Mouse (Mus musculus) adrenal gland, postnatal 14 days (tissue): ENCODE results near the gene Fermt2. TPM values are rescaled to one million over a fixed set of nuclear protein-coding genes. Genes with fewer than 3 reads are reported as not detected.

Source experiments
- DNase-seq: peaks from one replicate; pipeline ENCODE4 v3.0.0; 2021; ENCODE audit warnings: mixed read lengths
- total RNA-seq: library from RNA; stranded (reverse); gene quantifications from 2 replicates; pipeline ENCODE4 v1.2.3, GENCODE M21; 2021

Gene Fermt2
- total RNA-seq, 1 experiment from 2014 or later: 140 TPM

DNA sequence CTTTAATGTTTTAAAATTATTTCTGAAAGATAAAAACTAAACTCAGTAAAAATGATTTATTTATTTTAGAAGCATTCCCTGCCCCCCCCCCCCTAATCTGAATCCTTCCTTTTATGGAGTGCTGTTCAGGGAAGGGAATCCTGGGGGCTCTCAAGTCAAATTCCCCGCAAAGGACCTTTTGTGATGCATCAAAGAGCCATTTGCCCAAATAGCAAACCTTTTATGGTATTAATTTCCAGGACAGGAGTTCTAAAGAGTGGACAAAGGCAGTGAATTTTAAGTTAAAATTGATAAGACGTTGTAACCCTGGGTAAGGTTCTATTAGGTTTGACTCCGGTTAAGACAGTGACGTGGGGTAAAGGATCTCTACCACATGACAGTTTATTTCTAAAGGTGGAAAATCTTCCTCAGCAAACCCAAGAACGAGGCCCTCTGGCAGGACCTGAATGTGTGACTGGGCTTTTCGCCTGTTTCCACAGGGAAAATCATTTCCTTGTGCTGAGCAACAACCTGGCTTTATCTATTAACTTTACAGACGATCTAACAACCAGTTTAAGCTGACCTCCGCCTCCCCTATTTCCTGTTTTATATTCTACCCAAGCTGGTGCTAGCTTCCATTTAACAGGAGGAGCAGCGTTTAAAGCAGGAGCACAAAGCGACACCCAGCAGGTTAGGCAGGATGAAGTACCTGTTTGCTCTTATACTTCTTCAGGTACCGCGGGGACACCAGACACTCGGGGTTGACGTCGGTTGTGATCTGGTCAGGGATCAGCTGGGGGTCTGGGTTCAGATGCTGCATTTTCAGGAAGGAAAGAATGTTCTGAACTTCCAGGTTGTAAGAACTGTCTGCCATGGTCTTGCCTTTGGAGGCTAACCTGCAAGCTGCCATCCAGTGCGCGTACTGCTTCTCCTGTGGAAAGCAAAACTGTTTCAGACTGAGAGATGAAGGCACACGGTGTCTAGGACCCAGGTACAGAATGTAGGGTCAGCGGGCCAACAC, 65.6 kb downstream of the Fermt2 start:
- no peak for DNase-seq

DNA sequence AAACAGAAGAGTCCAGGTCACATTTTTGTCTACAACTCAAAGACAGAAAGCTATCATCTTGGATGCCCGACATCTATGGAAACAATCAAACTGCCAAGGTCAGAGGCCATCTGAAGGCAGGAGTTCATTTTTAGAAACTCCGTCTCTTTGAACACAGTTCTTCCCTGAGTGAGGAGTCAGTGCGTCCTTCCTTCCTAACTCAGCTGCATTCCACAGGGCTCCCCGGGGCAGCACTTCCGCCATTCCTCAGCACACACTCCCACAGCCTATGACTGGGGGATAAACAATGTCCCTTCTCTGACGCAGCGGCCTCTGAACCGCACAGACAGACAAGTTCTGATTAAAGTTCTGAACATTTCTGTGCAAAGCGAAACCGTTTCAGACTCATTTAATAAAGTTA, 66.3 kb downstream of the Fermt2 start:
- DNase-seq: peak; percentile 75

DNA sequence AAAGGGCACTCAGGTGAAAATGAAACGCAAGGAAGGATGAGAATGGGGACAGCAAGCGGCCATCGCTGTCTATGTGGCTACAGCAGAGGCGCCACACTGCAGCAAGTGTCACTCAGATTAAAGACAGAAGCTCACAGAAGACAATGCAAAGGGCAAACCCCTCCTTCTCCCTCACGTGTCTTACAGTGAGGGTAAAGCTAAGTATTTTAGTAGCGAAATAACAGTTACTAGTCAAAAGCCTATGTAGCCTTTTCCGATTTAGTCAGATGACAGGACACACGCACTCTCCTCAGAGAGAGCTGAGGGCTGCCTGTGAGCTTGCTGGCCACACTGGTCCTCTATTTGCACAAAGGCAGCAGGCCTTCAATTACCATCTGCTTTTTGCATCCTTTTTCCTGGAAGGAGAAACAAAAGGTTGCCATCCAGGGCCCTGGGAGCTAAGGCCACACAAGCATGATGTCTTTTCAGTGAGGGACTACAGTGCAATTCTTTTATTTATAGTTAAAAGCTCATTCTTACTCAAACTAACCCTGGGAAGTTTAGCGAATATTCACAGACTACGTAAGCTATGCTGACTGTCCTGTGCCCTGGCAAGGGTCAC, 66.9 kb downstream of the Fermt2 start:
- no peak for DNase-seq

DNA sequence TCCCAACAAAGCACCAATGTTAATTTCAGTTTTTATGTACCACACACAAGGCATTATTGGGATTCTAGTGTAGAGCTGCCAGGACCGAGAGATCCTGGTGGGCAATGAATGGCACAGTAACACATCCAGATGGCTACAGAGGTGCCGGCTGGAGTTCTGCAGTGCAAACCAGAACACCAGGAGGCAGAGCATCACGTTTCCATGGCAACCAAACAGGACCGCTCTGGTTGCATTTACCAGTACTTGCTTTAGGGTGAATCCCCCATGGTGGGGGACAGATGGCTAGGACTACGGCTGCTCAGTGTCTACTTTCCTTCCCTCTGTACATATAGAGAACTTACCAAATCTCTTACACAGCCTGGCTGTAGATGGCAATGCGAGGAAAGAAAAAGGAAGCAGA, 67.5 kb downstream of the Fermt2 start:
- DNase-seq: no peak

DNA sequence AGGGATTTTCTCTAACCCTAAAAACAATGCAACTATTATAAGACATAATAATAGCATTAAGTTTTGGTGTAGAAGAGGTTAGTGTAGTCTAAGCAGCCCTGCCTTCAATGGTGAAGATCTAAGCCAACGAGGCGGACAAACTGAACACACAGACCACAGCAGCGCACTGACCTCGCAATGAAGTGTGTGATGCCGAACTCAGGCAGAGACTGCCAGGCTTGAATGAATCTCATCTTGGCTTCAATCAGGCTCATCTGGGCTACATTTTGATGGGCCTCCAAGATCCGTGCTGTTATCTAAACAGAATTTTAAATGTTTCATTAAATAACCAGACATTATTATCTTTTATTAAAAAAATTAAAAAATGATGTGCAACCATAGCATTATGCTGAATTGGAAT, 68.0 kb downstream of the Fermt2 start:
- no peak for DNase-seq

DNA sequence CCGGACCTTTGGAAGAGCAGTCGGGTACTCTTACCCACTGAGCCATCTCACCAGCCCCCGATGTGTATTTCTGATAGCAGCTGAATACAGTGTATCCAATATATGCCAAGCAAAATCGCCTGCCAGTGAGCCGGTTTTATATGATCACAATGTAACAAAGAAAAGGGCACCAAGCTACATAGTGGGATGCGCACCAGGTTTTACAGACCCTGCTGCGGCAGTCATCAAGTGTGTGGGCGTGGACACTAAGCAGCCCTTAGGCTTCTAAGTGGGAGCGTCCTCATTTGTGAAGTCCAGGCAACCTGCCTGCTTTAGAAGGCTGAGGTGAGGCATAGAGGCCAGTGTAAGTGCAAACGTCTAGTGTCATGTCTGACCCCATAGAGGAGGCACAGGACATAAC, 69.4 kb downstream of the Fermt2 start:
- DNase-seq: no peak

DNA sequence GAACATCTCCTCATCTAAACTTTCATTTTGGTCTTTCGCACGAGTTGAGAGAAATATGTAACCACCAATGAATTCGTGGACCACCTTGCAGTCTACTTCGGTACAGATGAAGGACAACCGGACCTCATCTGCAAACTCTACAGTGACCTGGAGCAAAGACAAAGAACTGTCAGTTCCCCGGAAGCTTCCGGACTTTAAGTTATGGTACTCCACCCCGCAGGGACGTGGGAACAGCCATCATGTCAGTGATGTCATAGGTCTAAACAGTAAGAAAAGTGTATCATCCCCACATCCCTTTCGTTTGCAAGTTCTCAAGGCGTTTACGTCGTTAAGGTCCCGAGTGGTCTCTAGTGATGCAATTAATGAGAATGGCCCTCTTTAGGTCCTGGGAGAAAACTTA, 70.0 kb downstream of the Fermt2 start:
- no peak for DNase-seq

DNA sequence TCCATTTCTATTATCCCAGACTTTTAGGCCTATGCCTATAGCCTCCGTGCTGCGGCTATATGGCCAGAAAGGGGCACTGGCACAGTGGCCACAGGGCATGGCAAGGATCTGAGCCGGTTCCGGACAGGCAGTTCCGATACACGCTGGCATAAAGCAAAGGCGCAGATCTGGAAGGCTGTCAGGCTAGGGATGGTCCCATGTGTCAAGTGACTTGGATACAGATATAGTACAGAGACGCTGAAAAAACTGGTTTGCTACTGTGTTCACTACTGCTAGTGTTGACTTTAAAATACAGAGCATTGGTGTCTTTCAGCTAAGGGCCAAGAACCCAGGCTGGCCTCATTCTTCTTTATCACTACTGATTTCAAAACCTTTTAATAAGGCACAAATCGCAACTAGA, 72.9 kb downstream of the Fermt2 start:
- no peak for DNase-seq

DNA sequence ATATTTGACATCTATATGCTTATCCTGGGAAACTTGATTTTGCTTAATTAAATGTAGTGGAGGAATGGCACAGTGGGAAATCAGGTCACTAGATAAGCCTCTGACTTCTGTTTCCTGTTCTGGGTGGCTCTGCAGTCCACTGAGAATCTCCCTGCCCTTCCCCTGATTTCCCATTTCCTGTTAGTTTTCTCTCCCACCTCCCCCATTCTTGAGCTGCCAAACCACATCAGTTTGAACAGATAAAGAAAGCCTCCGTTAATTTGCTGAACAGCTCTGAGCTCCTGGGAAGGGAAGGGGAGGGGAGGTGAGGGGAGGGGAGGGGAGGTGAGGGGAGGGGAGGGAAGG, 73.4 kb downstream of the Fermt2 start:
- DNase-seq: no peak

DNA sequence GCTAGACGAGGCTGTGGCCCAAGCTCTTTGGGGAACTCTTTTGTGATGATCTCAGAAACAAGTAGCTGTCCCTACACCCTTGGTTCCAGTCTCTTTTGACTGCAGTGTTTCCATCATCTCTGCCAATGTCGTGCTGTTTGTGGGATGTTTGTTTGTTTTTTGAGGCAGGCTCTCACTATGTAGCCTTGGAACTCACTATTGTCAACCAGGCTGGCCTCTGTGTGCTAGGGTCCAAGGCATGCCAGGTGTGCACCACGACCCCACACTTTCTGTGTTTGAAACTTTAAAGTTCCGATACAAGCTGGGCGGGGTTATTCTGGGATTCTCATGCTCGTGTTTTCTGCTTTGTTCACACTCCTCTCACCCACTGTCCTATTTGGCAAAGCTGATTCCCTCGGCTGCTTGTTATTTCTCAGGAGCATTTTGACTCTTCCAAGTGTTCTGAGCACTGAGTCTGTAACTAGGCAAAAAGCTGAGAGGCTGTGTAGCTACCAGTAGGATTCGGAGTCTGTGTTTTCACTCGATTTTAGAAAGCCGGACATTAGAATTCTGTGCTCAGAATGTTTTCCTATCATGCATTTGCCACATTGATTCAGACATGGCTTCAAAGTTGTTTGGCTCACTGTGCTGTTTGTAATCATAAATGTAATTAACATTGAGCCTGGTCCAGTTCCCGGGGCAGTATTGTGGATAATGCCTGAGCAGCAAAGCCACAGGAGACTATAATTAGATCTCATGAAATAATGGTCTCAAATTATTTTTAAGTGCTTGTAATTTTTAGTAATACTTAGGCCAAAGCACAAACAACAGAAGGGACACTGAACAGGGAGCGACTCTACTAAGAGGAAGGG, 74.0 kb downstream of the Fermt2 start:
- DNase-seq: no peak

DNA sequence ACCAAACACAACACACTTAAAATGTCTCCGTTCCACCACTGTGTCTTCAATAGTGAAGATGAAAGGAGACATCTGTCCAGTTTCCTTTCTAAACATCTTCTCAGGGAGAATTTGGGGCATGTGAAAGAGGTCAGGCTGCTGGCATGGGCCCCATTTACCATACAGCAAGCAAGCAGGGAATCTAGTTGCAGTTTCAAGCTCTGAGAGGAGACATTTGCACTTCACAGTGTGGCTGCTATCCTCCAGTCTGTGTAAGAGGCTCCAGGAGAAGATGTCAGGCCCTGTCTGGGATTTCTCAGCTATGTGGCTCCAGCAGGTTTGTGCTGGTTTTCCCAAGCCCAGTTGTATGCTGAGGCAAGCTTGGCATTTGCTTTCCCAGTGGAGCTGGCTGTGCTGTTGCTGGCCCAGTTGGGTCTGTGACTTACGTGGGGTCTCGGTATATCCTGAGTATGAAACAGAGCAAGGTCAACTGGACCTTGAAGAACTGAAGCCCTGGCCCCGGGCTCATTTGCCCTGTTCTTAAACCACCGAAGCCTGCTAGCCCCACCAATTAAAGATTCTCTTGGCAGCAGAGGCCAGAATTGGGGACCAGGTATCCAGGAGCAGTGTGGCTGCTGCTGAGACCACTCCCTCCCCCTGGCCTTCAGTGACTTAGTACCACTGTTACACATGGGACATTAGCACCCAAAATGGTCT, 76.2 kb downstream of the Fermt2 start:
- no peak for DNase-seq

DNA sequence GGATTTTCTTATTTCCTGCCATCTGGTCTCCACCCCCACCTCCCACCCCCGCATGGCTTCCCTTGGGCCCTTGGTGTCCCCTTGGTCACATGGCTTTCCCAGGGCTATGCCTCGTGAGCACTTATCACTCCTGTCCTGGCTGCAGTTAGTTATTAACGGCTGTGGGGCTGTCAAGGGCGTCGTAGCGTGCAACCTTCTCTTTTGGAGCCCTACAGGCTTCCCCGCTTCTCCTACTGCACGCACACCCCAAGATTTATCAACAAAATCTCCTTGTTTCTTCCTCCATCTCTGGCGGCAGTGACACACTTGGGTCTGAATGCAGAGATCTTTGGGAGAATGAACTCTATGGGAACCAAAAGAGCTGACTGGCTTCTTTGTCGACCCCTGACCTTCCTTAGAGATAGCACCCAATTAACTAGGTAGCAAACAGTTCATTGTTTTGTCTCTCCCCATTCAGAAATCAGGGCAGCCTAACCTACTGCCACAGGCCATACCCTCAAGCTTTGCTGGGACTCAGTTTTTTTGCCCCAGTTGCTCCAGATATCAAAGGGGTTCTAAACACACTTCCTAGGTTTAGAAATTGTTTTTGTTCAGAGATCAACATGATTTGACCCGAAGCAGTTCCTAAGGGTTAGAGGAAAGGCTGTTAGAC, 76.9 kb downstream of the Fermt2 start:
- DNase-seq: no peak

DNA sequence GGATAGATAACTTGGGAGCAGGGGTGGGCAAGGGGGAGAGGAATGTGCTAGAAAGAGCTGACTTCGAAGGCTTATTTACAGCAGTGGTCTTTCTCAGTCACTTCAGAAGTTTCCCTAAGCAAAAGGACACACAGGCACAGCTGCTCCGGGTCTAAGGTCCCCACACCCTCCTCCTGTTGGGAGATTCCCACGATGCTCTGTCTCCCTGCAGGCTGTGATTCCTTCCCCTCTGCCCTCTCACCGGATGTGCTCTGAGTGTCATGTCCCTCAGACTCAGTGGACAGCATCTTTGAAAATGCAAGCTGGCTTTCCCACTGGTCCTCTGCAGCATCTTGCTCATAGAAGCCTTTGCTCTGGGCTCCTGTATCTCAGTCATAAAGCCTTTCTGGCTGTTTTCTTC, 77.8 kb downstream of the Fermt2 start:
- no peak for DNase-seq

DNA sequence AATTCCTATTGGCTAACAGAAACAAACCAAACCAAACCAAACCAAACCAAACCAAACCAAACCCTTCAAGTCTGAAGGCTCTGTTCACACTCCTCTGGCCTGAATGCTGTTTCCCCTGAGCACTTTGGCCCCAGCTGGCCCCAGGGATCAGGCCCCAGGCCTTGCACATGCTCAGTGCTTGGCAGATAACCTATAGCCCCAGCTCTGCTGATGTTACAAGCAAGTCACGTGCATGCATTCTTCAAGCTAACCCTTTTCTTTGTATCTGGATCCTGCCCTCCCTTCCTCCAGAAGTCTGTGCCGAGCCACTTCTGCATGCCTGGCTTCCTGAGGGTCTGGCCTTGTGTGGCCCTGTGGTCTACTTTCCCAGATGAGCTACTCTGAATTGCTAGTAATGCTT, 78.8 kb downstream of the Fermt2 start:
- no peak for DNase-seq

DNA sequence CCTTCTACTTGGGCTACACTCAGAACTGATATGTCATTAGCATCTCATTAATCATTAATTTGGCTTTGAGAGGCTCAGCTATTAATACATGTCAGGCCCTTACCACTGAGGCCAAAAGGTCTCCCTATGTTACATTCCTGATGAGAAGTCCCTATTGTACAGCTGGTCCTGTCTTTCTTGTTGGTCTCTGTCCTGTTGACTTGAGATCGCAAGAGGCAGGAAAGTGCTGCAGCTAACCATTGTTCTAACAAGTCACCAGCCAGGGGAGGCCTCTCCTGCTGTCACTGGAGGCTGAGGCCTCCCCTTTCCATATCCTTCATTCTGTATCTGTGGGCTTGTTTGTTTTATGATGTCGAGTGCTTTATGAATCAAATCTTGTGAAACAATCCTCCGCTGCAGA, 83.1 kb downstream of the Fermt2 start:
- no peak for DNase-seq

DNA sequence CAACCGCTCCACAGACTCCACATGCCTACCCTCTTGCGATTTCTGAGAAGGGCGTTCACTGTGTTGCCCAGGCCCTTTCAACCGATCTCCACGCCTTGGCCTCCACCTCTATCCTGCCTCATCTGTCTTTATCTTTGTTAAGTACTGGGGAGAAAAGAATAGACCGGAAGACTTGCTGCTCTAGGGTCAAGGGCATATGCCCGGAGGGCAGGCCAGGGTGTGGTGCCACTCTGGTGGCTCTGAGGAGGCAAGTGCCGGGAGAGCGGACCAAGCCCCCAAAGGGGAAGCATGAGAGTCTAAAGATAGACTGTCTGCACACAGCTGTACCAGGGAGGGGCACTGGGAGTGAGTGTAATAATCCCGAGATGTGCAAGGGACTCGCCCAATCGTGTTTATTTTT, 84.5 kb downstream of the Fermt2 start:
- DNase-seq: no peak

DNA sequence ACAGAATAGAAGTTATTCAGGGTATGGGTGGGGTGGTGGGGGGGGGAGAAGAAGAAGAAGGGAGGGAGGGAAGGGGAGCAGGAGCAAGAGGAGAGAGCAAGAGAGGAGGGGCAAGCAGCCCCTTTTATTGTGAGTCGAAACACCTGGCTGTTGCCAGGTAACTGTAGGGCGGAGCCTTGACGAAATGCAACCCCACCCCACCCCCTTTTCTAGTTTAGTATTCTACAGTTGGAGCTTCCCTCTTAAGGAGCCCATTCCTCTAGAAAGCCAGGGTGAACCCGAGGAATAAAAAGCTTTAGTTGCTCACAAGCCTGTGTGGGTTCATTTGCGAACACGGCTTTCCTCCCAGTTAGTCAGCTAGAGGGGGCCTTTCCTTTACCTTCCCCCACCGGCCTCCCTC, 85.0 kb downstream of the Fermt2 start:
- no peak for DNase-seq

DNA sequence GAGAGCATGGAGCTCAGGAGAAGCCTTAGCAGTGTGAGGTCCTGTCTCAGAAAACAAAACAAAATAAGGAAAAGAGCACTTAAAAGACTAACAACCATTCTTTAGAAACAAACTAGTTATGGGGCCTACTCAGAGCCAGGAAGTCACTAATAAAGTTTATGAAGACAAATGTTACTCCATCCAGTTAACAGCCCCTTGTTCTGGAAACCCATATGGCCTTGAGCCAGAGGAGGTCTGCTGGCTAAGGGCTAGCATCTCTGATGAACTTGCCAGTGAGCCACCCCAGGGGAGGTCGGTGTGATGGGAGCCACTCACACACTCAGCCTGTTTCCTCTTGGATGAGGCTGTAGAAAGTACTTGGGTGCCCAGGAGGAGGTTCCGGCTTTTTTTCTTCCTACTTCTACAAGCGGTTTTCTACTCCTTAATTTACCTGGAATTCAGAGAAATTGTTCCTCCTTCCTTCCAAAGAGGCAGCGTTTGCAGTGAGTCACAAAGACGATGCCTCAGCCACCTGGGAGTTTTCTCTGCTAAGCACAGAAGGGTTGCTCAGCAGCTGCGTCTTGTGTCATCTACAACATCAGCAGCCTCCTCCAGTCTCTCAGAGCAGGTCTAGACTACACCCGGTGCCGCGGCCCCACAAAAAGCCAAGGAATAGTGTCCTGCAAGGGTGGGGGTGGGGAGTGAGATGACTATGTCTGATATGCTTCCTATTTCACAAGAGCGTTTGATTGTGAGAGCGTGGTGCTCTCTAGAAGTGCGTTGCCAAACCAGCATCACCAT, 86.9 kb downstream of the Fermt2 start:
- DNase-seq: no peak

DNA sequence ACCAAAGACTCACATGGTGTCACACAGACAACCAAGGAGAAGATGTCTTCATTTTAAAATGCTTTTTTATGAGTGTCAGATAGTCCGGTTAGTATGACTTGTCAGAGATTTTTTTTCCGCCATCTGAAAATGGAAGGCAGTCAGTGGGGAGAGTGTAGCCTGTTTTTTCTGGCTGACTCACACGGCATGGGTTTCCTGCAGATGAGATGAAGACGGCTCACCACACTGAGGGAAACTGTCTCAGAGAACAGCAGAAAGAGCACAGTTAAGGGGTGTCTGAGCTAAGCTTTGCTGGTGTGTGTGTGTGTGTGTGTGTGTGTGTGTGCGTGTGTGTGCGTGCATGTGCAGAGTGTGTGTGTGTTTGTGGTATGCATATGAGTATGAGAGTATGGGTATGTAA, 88.6 kb downstream of the Fermt2 start:
- DNase-seq: no peak

DNA sequence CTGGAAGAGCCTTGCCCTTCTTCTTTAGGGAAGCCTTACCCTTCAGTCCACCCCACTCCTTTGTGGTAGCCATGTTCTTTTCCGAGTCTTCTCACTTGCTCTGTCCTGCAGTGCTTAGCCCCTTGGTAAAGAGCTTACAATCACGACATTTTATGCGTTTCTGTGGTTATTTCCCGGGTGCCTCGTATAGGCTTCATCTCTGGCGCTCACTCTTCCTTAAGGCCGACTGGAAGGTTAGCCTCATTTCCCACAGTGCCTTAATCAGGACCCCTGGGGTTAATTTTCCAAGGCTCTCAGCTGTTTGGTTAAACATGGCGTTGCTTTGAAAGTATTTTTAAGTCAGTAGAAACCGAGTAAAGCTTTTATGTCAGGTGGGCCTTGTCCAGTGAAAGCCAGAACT, 90.5 kb downstream of the Fermt2 start:
- no peak for DNase-seq

DNA sequence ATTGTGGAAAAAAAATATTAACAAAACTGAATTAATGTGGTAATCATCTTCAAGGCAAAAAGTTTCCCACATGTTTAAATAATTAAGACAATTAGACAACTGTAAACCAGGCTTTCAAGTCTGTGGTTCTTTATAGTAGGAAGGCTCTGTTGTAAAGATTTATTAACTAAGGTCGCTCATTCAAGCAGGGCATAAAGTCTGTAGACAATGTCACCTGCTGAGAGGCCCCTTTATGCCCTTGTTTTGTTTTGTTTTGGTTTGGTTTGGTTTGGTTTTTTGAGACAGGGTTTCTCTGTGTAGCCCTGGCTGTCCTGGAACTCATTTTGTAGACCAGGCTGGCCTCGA, 91.0 kb downstream of the Fermt2 start:
- no peak for DNase-seq
